Mouse (Mus musculus) lung, postnatal 25 days (tissue): ENCODE measurements at regions not wholly inside any gene's neighbourhood (a gene's known extent, or its start where the extent isn't known, plus 50 kb on each side); places are given as distances from the start of the nearest gene placed in this dataset.
A peak's percentile ranks its signal among the peaks of the same experiment; 100 is the strongest.
"Not testable (repeated sequence)": the region's sequence is repeated elsewhere in the genome, so short reads cannot be mapped to it uniquely, and the experiment has no call there.

Experiments
- DNase-seq: peaks from one replicate; pipeline ENCODE4 v3.0.0; 2022; ENCODE audit warnings: low spot score

DNA sequence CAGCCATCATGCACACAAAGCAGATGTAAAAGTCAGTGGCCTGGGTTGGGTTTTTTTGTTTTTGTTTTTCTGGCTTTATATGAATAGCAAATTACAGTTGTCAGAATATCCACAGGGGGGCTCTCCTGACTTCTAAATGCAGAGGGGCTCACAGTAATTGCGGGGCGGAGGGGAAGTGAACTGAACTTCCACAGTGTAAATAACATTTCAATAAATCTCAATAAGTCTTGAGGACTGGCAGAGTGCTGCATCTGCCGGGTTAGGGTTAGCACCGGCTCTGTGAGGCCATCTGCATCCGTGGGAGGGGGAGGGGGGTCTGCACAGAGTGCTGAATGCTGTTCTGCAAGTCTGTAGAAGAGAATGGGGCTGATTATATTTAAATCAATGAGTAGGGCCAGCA lies 50.3 kb upstream of the Arl4c start:
- DNase-seq = no peak

DNA sequence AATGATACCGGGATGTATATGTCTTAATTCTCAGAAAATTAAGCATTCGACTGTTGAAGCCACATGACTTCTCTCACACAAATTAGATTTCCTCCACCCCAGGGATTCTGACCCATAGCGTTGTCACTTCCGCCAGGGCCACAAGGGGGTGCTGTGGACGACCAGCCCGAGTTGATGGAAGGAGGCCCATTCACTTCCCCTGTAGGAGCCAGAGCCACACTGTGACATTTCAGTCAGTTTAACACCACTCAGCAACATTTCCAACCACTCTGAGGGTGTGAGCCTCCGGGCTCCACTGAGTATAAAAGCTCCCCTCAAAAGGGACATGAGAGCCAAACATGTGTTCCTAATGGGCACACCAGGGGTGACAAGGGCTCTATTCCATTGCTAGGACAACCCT lies 54.6 kb upstream of the Arl4c start:
- DNase-seq = peak; percentile 46

DNA sequence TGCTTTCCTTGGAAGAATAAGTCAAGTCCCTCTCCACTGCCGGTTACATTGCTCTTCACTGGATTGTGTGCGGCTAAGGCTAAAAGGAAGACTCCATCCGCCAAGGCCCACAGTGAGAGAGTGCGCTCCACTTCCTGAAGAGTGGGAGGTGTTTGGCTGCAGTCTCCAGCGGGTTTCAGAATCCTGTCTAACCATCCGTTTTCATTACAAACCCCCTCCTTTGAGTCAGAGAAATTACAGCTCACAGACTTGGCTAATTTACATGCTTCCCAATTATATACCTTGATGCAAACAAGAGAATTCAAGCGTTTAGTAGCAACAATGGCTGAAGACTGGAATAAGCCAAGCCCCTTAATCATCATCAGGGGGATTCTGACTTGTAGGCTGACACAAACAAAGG lies 55.1 kb upstream of the Arl4c start:
- peak; percentile 25 for DNase-seq

DNA sequence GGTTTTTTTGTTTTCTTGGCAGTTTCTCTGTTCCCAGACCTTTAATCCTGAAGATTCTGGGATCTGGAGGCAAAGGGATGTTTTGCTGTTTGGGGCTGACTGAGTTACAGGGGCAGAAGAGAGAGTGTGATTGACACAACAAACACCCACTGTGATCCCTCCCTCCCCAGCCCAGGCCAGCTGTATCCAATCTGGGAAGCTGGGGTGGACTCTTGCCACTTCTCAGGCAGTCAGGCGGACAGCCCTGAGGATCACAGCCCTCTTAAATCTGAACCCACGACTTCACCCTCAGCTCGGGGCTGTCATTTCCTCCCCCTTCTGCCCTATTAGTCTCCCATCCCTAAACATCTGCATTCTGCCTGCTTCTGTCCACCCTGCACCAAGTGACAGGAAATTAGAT lies 55.7 kb upstream of the Arl4c start:
- DNase-seq = peak; percentile 47

DNA sequence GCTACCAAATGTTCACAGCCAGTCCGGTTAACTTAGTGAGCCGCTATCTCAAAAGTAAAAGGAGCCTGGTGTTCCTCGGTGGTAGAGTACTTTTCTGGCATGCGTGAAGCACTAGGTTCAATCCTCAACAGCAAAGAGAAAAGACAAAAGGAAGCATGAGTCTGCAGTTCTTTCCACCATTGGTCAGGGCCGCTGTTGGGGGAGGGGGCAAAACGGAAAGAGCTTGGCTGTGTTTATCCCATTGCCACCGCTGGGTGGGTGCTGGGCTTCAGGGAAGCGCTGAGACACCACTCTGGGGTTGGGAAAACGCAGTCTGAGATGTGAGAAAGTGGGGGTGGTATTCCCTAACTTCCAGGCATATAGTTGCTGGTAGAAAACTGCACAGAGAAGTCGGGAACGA lies 58.6 kb upstream of the Arl4c start:
- DNase-seq = no peak

DNA sequence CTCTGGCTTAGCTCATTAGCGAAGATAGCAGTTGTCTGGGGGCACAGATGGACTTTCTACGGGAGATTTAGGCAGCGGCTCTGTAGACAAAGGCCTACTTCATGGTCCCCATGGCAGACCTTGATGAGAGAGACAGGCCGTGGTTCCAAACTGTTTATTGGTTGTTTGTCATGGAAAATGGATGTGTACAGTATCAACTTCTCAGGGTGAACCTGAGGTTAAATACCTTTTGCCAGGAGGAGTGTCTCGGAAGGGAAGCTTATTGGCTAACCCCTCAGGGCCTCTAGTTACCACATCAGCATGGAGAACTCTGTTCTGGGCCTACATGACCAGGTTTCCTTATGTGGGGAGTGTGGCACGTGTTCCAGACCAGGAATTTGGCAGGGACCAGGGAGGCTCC lies 59.1 kb upstream of the Arl4c start:
- no peak for DNase-seq

DNA sequence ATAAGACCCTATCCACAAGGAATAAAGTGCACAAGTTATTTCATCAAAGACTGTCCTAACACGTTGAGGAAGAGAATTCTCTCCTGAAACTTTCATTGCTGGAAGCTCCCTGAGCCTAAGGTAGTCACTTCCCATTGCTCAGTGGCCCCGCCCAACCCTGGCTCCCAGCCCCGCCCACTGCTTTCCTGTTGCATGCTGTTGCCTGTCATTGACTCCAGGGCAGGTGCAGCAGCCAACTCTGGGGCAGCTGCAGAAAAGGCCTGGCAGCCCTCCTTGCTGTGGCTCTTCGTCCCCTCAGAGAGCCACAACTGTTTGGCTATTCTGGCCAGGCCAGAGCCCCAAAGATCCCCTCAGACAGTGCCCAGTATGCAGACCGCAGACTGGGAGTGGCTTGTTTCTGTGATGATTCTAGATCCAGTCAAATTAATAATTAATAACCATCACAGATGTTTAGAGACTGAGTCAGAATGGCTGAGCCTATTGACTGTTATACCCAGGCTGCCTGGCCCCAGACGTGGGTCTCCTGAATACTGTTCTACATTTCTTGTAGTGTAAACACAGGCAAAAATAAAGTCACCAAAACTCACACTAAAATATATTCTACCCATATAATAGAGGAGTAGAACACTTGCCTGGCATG lies 61.8 kb upstream of the Arl4c start:
- no peak for DNase-seq

DNA sequence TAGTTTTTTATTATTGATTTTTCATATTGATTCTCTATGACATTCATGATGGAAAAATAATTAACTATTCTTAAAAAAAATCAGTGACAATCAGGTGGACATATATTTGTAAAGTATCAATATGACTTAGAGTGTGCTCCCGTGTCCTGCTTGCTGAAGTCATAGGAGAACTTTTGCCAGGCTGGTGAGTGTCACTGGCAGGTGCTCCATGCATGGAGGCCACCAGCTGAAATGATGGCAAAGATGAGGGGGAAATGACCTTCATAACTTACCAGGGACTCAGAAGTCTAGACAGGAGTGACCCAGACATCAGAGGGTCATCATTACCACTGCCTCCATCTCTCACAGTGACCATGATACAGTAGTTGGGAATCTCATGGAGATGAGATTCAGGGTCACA lies 62.5 kb upstream of the Arl4c start:
- DNase-seq = no peak

DNA sequence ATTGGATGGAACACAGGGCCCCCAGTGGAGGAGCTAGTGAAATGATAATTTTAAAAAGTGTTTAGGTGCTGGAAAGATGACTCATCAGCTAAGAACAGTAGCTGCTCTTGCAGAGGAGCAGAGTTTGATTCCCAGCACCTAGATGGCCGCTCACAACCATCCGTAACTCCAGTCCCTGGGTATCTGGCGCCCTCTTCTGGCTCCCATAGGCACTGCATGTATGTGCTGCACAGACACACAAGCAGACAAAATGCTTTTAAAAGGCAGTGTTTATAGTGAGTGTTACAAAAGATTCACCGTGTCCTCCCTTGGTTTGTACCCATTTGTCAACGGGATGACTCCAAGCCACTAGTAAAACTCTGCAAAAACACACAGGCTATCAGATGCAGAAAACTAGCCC lies 75.0 kb upstream of the Arl4c start:
- DNase-seq = no peak

DNA sequence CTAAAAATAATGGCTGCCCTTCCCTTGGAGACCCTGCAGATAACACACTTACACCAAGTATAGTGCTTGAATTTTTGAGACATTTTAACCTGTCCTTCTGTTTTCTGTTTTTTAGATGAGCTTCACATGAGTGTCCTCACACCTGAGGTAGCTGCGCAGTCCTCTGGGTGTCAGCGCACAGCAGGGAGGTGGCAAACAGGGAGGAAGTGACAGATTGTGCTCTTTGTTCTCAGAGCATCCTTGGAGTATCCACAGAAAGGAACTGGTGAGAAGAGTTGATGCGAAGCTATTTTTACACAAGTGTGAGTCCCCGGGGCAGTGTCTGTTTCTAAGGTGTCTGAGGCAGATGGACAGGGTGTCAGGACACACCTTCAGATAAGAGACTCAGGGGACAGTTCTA lies 78.2 kb upstream of the Arl4c start:
- no peak for DNase-seq

DNA sequence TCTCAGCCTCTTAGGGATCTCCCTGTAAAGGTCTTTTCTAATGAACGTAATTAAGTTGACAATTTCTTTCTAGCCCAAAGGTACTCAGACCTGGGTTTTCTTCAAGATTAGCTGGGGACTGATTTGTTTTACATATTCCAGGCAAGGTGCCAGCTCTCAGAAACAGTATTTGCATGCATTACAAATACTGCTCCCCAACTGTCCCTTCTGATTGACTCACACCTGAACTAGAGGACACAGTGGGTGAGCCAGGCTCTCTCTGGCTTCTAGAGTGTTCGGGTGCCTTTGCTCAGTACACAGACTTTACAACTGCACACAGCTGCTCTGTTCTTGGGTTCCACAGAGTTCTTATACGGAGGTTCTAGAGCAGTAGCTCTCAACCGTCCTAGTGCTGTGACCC lies 81.1 kb upstream of the Arl4c start:
- no peak for DNase-seq

DNA sequence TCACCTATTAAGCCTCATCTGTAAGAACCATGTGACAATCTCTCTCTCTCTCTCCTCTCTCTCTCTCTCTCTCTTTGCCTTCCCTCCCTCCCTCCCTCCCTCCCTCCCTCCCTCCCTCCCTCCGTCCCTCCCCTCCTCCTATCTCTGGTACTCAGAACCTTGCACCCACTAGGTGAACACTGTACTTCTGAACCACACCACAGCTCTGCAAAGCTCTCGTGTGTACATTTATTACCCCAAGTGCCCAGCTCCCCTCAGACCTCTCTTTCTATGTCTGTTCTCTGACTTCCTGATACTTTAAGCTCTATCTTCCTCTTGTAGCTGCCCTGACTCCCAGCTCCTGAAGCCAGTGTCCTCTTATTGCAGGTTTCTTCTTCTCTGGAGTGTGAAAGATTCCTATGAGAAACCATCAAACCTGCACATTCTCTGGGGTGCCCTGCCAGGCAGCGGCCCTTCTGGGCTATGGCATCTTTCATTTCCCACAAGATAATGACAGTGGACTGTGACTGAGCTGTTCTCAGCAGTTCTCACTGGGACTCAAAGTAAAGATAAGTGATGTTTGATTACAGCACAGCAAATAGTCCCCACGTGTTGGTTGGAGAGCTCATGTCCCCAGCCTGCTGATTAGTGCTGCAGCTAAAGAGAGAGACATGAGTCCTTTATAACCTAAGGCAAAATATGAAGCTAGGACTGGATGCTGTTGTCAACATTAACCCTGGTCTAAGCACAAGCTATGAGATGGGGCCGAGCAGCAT lies 83.0 kb upstream of the Arl4c start:
- no peak for DNase-seq

DNA sequence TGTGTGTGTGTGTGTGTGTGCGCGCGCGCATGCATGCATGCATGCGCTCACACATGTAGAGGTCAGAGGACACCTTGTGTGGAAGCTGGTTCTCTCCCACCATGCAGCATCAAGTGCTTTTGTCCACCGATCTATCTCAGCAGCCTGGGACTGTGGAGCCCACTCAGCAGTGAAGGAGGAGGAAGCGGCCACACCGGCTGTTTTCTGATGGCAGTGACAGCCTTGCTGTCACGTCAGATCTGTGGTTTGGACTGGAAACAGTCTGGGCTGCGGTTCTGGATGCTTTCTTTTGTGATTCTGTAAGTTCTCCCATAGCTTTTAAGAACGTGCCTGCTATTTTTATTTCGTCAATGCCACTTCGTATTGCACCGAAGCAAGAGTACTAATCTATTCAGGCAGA lies 84.0 kb upstream of the Arl4c start:
- no peak for DNase-seq

DNA sequence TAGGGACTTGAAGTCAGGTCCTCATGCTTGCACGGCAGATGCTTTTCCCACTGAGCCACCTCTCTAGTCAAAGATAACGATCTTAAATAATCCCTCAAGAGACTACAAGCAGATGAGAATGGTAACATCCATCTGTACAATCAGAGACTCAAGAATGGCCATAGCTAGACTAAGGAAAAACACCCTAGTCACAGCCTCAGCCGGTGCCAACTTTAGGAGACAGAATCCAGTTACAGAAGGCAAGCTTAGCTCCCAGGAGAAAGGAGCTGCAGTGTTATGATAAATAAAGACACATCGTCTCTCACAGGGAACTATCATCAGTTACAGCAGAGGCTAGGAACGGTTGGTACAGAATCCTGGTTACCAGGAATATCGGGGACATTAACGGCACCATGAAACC lies 88.7 kb upstream of the Arl4c start:
- no peak for DNase-seq

DNA sequence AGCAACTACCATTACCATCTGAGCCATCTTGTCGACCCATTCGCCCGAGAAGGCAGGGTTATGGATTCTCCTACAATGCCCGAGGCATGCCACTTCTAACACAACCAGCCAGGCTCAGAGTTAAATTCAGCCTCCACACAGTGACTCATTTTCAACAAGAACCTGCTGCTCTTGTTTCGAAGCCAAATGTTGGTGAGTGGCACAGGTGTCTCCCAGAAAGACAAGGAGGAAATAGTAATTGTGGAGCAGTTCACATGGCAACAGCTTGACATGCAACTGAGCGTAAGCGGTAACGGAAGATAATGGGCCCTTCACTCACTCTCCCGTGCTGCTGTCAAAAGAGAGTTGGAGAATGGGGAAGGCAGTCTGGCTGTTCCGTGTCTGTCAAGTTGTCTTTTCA lies 92.9 kb upstream of the Arl4c start:
- no peak for DNase-seq

DNA sequence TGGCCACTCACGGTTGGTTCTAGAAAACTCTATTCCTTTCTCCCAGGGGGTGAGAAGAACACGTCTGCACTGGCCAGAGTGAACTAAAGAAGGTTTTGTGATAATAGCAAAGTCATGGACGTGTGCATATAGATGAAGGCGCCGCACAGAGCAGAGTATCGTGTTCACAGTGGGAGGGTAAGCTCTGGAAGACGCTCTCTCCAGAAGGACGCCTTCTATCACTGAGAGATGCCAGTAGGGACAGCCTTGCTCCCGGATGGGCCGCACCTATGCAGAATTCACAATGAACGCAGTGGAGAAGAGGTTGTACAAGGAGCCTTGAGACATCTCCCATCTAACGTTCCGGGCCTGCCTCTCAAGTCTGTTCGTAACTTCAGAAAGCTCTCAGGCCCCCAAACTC lies 96.5 kb upstream of the Arl4c start:
- no peak for DNase-seq

DNA sequence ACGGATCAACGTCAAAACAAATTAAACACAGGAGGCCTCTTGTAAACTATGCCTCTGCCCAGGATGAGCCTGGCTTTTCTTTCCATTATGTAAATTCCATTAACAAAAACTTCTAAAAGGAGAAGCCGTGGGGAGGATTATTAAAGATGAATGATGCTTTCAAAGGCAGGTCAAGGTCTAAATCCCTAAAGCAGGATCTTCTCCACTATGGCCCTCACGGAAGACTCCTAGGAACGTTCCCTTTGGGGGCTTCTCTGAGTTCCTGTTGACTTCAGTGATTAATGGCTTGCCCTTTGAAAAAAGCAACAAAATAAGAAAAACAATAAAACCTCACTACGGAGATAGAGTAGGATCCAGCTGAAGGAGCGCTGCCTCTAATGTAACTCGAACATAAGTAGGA lies 96.9 kb upstream of the Arl4c start:
- DNase-seq = no peak

DNA sequence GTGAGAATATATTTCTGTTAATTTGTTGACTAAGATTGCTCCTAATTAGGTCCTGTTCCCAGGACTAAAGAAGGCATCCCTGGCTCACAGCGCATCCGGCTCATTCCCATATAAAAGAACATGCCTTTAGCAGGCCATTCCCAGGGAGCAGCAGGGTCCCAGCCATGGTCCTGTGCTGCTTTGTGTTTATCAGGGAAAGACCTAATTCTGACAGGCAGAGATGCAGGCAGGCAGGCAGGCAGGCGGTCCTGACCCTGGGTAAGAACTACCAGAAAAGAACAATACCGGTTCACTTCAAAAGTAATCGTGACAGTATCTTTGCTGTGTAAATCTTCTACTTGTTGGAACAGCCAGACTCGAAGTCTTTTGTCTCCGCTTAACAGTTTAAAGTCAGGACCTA lies 97.3 kb upstream of the Arl4c start:
- DNase-seq = no peak

DNA sequence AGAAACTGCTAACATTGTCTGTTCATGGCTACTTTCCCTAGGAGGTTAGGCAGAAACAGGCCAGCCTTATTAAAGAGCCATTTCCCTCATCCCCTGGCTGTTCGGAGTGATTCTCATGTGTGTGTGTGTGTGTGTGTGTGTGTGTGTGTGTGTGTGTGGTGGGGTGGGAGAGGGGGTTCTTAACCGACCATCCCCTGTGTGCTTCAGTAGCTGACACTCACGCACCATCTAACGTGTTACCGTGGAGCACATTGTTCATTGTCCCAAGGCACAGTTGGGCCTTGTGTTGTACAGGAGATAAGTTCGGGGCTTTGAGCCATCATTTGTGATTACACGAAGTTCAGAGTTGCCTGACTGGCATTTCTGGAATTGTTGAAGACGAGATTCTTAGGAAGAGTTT lies 97.8 kb upstream of the Arl4c start:
- no peak for DNase-seq

DNA sequence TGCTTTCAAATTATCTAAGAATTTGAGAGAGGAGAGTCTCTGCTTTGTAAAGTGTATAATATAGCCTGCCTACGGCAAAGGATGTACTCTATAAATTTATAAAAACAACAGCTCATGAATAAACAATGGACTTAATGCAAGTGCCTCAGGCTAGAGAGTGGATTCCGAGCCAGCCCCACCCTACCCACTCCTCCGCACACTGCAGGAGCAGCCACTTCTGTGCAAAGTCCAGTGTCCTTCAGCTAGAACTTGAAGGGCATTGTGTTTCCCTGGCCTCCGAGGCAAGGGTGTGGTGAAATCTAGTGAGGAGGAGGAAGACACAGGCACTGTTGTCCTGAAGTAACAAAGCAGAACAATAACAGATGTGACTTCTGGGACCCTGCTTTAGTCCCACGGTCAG lies 98.4 kb upstream of the Arl4c start:
- peak; percentile 38 for DNase-seq

DNA sequence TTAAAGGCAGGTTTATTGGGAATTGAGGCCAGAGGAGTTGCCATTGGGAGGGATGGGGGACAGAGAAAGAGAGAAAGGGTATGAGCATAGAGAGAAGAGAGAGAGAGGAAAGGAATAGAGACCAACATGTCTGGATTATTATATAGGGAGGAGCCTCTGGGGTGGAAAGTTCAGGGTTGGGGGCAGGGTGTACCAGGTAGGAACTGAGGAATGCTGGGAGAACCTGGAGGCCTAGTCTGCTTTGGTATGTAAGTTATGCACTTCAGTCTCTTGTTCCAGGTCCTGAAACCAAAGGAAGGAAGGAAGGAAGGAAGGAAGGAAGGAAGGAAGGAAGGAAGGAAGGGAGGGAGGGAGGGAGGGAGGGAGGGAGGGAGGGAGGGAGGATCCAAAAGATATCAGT lies 99.1 kb upstream of the Arl4c start:
- not testable (repeated sequence) for DNase-seq

DNA sequence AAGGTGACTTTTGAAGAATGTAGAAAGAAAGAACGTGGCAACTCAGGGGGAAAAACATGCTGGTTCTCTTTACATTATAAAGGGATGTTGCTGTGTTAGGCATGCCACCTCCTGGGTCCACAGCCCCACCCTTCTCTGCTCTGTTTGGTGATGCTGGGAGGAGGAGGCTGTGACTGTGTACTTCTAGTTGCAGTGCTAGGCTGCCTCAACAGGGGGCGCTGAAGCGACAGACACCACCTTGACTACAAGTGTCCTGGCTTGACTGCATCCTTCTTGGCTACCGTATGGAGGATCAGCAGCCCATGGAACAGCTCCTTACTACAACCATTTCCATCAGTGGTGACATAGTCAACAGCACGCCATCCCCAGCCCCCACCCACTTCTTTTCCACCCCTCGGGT lies 104.9 kb upstream of the Arl4c start:
- DNase-seq = peak; percentile 8

DNA sequence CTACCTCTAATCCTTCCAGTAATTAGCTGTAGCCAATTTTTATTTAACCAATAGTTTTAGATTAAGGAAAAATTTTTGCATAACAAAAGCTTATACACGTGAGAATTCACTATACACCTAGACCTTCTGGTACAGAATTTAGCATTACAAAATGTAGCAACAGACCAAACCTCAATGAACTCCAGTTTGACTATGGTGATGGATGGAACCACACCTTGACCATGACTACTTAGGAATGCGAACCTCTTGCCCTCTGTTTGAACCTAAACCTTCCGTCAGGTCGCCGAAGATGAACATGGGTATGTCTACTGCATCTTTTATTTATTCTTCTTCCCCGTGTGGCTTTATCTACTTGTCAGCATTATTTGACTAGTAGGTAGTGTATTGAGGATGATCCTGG lies 105.9 kb upstream of the Arl4c start:
- no peak for DNase-seq

DNA sequence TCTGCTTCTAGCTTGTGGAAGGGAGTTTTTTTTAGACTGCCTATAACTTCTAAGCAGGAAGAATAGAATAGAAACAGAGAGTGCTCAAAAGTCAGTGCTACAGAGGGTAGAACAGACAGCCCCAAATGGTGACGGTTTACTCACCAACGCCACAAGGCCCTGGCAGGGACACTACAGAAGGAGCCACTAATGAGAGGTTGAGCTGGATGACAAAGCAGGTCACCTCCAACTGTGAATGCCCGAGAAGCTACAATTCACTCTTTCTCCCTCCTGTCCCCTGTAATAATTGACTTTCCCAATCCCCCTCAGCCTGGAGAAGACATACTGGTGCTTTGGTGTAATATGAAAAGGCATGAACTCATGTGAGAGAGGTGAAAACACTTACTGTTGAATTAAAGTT lies 106.5 kb upstream of the Arl4c start:
- no peak for DNase-seq
